Mouse (Mus musculus): ENCODE measurements around the gene Insyn1.

DNA sequence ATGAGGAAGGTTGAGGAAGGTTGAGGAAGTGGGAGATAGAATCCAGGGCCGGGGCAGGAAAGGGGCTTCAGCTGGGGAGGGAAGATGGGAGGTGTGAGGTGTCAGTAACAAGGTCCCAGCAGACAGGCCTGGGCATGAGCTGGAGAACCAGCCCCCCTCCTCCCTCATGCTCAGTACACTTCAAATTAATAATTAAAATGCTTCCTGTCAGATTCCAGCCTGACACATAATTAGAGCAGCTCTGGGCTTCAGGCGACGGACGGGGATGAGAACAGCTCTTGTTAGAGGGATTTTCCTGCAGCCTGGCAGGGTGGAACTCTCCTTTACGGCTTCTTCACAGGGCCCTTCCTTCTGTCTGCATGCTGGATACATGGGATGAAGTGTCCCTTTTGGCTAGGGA lies 25.3 kb downstream of the Insyn1 start:
- TF ChIP-seq POLR2A (IDR thresholded peaks at IDR 0.05; ENCODE audit: borderline replicate concordance, extremely low read depth, low read depth, low read length), result no peak
- no peak for TF ChIP-seq CTCF (IDR thresholded peaks at IDR 0.05; ENCODE audit: insufficient read depth, low read length)
